Mouse (Mus musculus): ENCODE data around the gene Iqcc.

The Iqcc gene

GRCm38 (mm10) chr4:129618786-129619691 is at the start of gene Iqcc:
TSS of gene Iqcc (minus strand) at chr4:129619099.
- DNase-seq = peak; percentile 94 to 95

- no peak for DNase-seq
Observed at GRCm38 (mm10) chr4:129662255-129662813, 43.4 kb upstream of the Iqcc start.

- no peak for DNase-seq
Observed at GRCm38 (mm10) chr4:129661584-129661983, 42.7 kb upstream of the Iqcc start.

GRCm38 (mm10) chr4:129654770-129655169 is 35.9 kb upstream of the Iqcc start:
- DNase-seq = no peak

- peak in 1 of 2 experiments; percentile 50 for DNase-seq
Observed at GRCm38 (mm10) chr4:129650359-129650758, 31.5 kb upstream of the Iqcc start.

GRCm38 (mm10) chr4:129648656-129649055 is 29.8 kb upstream of the Iqcc start:
- no peak for DNase-seq

- DNase-seq = no peak
Observed at GRCm38 (mm10) chr4:129645204-129645603, 26.3 kb upstream of the Iqcc start.

- DNase-seq = no peak
Observed at GRCm38 (mm10) chr4:129641756-129642155, 22.9 kb upstream of the Iqcc start.

GRCm38 (mm10) chr4:129640638-129641467 is 22.0 kb upstream of the Iqcc start, which contains the start of gene Txlna:
TSS of gene Txlna (minus strand) at chr4:129641065.
- DNase-seq = peak; percentile 97

- peak in 1 of 2 experiments; percentile 48 for DNase-seq
Observed at GRCm38 (mm10) chr4:129640101-129640637, 21.3 kb upstream of the Iqcc start.

GRCm38 (mm10) chr4:129639221-129639620 is 20.3 kb upstream of the Iqcc start:
- no peak for DNase-seq

- DNase-seq = no peak
Observed at GRCm38 (mm10) chr4:129633852-129634251, 15.0 kb upstream of the Iqcc start.

- DNase-seq = no peak
Observed at GRCm38 (mm10) chr4:129631867-129632266, 13.0 kb upstream of the Iqcc start.

- DNase-seq = peak in 1 of 2 experiments; percentile 49
Observed at GRCm38 (mm10) chr4:129630944-129631343, 12.0 kb upstream of the Iqcc start.

- no peak for DNase-seq
Observed at GRCm38 (mm10) chr4:129626035-129626434, 7.1 kb upstream of the Iqcc start.

- no peak for DNase-seq
Observed at GRCm38 (mm10) chr4:129625496-129625895, 6.6 kb upstream of the Iqcc start.

- DNase-seq = peak in 1 of 2 experiments; percentile 48
Observed at GRCm38 (mm10) chr4:129625029-129625370, 6.1 kb upstream of the Iqcc start.

GRCm38 (mm10) chr4:129624281-129625028 is 5.6 kb upstream of the Iqcc start:
- peak; percentile 86 to 89 for DNase-seq

- DNase-seq = peak in 1 of 2 experiments; percentile 59
Observed at GRCm38 (mm10) chr4:129623681-129624091, 4.8 kb upstream of the Iqcc start, which contains the start of gene Ccdc28b. TSS of gene Ccdc28b (minus strand) at chr4:129623947.

GRCm38 (mm10) chr4:129622803-129623535 is 4.1 kb upstream of the Iqcc start:
- no peak for DNase-seq

- DNase-seq = no peak
Observed at GRCm38 (mm10) chr4:129622120-129622802, 3.4 kb upstream of the Iqcc start.

Data from kidney, adult 8-10 months (tissue).